Mouse (Mus musculus) liver, adult 2 months (tissue): Measurements from ENCODE around the gene Tdrd9. TPM values are rescaled to one million over a fixed set of nuclear protein-coding genes. Genes with fewer than 3 reads are reported as not detected.

Source experiments
- DNase-seq: peaks from one replicate; pipeline ENCODE4 v3.0.0-alpha.2; 2011; ENCODE audit warnings: low read depth, low spot score; ENCODE audit errors: extremely low read depth
- H3K27ac ChIP-seq: fragments of 200-500 bp; replicated peaks from 2 replicates; pipeline ENCODE4 v1.5.1; 2012; ENCODE audit warnings: low read depth, mild to moderate bottlenecking, control low read depth, inconsistent platforms, low read length; ENCODE audit not compliant: insufficient read depth
- H3K27me3 ChIP-seq: fragments of 200-500 bp; 2 replicates; pipeline ENCODE4 v1.6.1; 2012; ENCODE audit warnings: mild to moderate bottlenecking, moderate library complexity, low read length, inconsistent platforms; ENCODE audit not compliant: control insufficient read depth, insufficient read depth
- H3K36me3 ChIP-seq: fragments of 200-500 bp; 2 replicates; pipeline ENCODE4 v1.6.1; 2012; ENCODE audit warnings: low read length, inconsistent platforms; ENCODE audit not compliant: control insufficient read depth, insufficient read depth
- H3K4me1 ChIP-seq: fragments of 200-500 bp; 2 replicates; pipeline ENCODE4 v1.6.1; 2011; ENCODE audit warnings: low read length; ENCODE audit not compliant: control insufficient read depth, insufficient read depth
- H3K4me3 ChIP-seq: fragments of 200-500 bp; 2 replicates; pipeline ENCODE4 v1.5.1; 2011; ENCODE audit warnings: low read depth, mild to moderate bottlenecking, control low read depth, low read length, moderate library complexity; ENCODE audit not compliant: insufficient read depth
- H3K79me2 ChIP-seq: fragments of 200-500 bp; 2 replicates; pipeline ENCODE4 v1.6.1; 2012; ENCODE audit warnings: inconsistent platforms, mild to moderate bottlenecking, low read length, moderate library complexity; ENCODE audit not compliant: control insufficient read depth, insufficient read depth
- H3K9ac ChIP-seq: fragments of 200-500 bp; 2 replicates; pipeline ENCODE4 v1.6.1; 2012; ENCODE audit warnings: low read depth, mild to moderate bottlenecking, control low read depth, inconsistent platforms, low read length
- CTCF ChIP-seq: fragments of 200-500 bp; IDR thresholded peaks from 2 replicates; pipeline ENCODE4 v1.5.1; 2011; ENCODE audit warnings: low read depth, low read length, control low read depth
- POLR2A ChIP-seq: fragments of 200-500 bp; IDR thresholded peaks from 2 replicates; pipeline ENCODE4 v1.6.1; 2011; ENCODE audit warnings: low read length, control low read depth; ENCODE audit not compliant: insufficient read depth; ENCODE audit errors: extremely low read depth
- WGBS: fragments of 180-500 bp; shearing (Covaris S2); methylation state at CpG from one replicate; pipeline ENCODE4 v1.1.7; 2018; 5-methylcytosine and 5-hydroxymethylcytosine counted together
- polyA plus RNA-seq: library from polyadenylated mRNA; depleted of rRNA; stranded (reverse); fragments of >200 nt; gene quantifications from 2 replicates; pipeline ENCODE4 v1.2.3, GENCODE M21; 2012
- total RNA-seq: library from RNA; depleted of rRNA; stranded (reverse); fragments of >200 nt; gene quantifications from 2 replicates; pipeline ENCODE4 v1.2.3, GENCODE M21; 2014

The Tdrd9 gene
- total and polyA plus RNA-seq, 2 experiments, result not detected

DNA sequence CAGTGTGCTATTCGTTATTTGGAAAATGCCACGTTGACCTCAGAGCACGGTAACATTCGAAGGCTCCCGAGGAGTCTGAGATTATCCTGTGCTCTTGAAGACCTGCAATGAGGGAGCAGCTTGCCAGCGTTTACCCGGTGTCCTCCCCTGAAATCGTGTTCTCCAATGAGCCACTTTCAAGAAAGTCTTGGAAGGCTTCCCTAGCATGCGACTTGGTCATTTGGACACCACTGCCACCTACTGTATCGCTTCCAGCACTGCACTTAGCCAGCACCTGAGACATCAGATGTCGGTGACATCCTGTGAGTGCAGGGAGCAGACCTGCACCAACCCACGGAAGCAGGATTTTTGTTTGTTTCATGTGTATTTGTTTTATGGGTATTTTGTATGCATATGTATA lies 119.7 kb downstream of the Tdrd9 start:
- no peak overlapping the region for H3K27ac ChIP-seq
- WGBS, result 6% methylated on average over 12 of the region's 12 CpGs
- H3K79me2 ChIP-seq, result no peaks in the 10 kb centered on the region
- peaks cover 15% of the 10 kb centered on the region for H3K4me1 ChIP-seq
- no peaks in the 10 kb centered on the region for H3K36me3 ChIP-seq
- H3K4me3 ChIP-seq, result no peak overlapping the region
- peak; percentile 88 for TF ChIP-seq CTCF
- TF ChIP-seq POLR2A, result no peak
- no peaks in the 10 kb centered on the region for H3K27me3 ChIP-seq
- no peak overlapping the region for H3K9ac ChIP-seq
- peak; percentile 71 for DNase-seq

DNA sequence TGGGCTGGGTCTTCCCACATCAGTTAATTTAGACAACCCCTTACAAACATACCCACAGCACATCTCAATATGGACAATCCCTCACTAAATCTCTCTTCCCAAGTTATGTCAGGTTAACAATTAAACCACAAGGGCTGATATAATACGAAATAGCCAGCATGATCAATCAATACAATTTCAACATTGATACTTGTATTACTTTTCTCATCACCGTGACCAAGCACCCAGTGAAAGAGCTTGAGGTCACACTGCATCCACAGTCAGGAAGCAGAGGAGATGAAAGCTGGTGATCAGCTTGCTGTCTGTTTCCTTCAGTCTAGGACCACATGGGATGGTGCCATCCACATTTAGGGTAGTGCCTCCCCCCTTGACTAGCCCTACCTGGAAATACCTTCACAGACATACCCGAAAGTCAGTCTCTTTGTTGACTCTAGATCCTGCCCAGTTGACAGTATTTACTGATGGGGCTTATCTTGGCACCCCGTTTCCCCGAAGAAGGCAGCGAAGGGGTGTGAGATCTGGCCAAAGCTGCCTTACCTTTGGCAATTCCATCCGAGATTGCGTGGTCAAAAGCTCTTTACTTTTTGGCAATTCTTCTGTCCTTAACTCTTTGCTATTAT lies 123.0 kb downstream of the Tdrd9 start:
- Histone ChIP-seq H3K9ac (0 out of 2 replicates have a peak overlapping the region, but pooled peaks have one; percentile 4), H3K27ac (peak overlapping the region; percentile 95), H3K27me3 (no peaks in the 10 kb centered on the region), H3K36me3 (no peaks in the 10 kb centered on the region), H3K4me1 (peaks cover 18% of the 10 kb centered on the region), H3K79me2 (no peaks in the 10 kb centered on the region), H3K4me3 (no peak overlapping the region)
- 13% methylated on average over 8 of the region's 8 CpGs for WGBS
- TF ChIP-seq CTCF (no peak), POLR2A (no peak)
- peak; percentile 95 for DNase-seq

DNA sequence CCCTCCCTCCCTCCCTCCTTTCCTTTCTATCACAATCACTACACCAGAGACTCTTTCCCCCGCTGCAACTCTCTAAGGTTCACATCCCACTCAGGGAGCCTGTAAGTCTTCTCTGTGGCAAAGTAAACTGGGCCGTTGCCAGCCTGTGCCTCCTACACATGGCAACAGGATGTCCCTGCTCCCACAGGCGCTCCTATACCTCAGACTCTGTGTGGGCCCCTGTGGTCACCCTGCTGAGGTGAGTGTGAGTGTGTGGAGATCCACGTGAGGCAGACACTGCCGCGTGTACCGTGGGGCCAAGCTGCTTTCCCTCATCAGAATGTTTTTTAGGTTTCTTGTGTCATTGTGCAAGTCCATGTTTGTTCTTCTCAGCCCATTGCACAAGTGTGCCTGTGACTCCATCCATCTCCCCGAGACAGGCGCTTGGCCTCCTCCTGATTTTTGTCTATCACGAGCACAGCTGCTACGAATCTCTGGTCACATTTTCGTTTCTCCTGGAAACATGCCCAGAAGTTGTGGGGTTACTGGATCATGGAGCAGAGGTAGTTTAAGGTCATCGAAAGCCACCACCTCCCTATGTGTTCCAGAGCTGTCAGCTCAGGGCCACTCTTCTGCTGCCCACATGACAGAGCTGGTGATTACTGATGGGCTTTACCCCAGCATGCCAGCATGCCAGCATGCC lies 124.8 kb downstream of the Tdrd9 start:
- Histone ChIP-seq H3K27me3 (no peaks in the 10 kb centered on the region), H3K4me3 (no peak overlapping the region), H3K9ac (peak overlapping the region; percentile 32), H3K36me3 (no peaks in the 10 kb centered on the region), H3K27ac (peak overlapping the region; percentile 88), H3K79me2 (no peaks in the 10 kb centered on the region), H3K4me1 (peaks cover 19% of the 10 kb centered on the region)
- 12% methylated on average over 13 of the region's 13 CpGs for WGBS
- DNase-seq, result peak; percentile 100
- TF ChIP-seq CTCF, result no peak

DNA sequence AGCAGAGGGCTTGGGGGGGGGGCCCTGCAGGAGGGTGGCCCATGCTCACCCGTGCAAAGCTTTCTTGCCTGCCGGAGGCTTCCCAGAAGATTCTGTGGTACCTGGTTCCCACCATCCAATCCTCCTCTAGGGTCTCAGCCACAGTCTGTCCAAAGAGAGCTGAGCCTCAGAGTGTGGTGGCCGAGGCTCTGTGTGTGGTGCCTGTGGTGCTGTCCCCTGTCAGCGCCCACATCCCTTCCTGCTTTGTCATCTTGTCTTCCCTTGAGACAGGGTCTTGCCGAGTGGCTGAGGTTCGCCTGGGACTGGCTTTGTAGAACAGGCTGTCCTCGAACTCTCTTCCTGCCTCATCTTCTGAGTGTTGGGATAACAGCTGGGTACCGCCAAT lies 125.4 kb downstream of the Tdrd9 start:
- Histone ChIP-seq H3K4me3 (no peak overlapping the region), H3K4me1 (peaks cover 23% of the 10 kb centered on the region), H3K9ac (peak overlapping the region; percentile 50), H3K36me3 (no peaks in the 10 kb centered on the region), H3K27me3 (no peaks in the 10 kb centered on the region), H3K79me2 (no peaks in the 10 kb centered on the region), H3K27ac (peak overlapping the region; percentile 49)
- no peak for TF ChIP-seq POLR2A
- no peak for TF ChIP-seq CTCF
- no peak for DNase-seq
- 61% methylated on average over 8 of the region's 8 CpGs for WGBS

DNA sequence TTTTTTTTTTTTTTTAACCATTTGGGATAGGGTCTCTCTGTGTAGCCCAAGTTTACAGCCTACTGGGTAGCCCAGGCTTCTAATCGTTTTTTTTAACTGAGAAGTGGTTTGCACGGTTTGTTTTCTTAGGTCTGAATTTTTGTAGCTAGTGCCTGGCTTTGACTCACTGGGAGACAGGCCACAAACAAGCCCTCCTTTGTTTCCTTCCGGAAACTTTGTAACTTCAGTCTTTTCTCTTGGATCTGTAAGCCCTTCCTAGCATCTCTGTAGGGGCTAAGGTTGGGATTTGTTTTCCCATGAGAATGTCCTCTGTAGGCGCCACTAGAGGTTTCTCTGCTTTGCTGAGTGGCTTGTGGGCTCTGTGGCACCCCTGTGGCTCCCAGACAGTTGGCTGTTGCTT lies 128.7 kb downstream of the Tdrd9 start:
- Histone ChIP-seq H3K9ac (no peak overlapping the region), H3K4me3 (no peak overlapping the region)
- whole genome bisulfite sequencing, result 82% methylated on average over 4 of the region's 4 CpGs

DNA sequence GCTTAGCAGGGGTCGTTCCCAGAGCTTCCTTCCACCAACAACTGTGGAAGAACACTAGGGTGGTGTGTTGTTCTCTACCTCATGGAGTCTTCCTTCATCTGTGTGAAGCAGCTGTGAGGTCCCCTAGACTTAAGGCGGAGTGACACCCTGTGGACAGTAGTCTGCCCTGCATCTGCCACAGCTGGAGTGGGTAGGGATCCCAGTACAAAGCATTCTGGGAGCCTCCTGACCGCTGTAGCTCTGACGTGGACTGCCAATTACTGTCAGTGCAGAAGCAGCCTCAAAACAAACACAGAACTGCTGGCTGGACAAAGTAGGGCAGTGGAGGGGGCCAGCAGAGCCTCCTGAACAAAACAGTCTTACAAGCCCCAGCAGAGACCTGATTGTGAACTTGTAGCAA lies 129.7 kb downstream of the Tdrd9 start:
- peak overlapping the region; percentile 19; the same call in 1 of the 2 replicates for H3K9ac ChIP-seq
- peak overlapping the region; percentile 38; the same call in 1 of the 2 replicates for H3K27ac ChIP-seq
- peak; percentile 86 for DNase-seq
- WGBS, result 31% methylated on average over 4 of the region's 4 CpGs
- no peaks in the 10 kb centered on the region for H3K79me2 ChIP-seq
- peaks cover 9% of the 10 kb centered on the region for H3K4me1 ChIP-seq
- H3K4me3 ChIP-seq, result no peak overlapping the region
- H3K27me3 ChIP-seq, result no peaks in the 10 kb centered on the region
- no peak for TF ChIP-seq POLR2A
- TF ChIP-seq CTCF, result peak; percentile 77
- no peaks in the 10 kb centered on the region for H3K36me3 ChIP-seq

More for the DNA sequence above, 128.7 kb downstream of the Tdrd9 start:
- peaks cover 14% of the 10 kb centered on the region for H3K4me1 ChIP-seq
- H3K36me3 ChIP-seq, result no peaks in the 10 kb centered on the region
- no peaks in the 10 kb centered on the region for H3K27me3 ChIP-seq
- no peaks in the 10 kb centered on the region for H3K79me2 ChIP-seq
- TF ChIP-seq POLR2A, result no peak
- no peak for TF ChIP-seq CTCF
- no peak overlapping the region for H3K27ac ChIP-seq
- DNase-seq, result no peak
